In genomic region chr2:18860686-18861085, GRCm38 (mm10) we compare ENCODE assay signal across 14 mouse cellular contexts.
A peak's percentile ranks its signal among the peaks of the same experiment; 100 is the strongest.
DNase-seq lines count a peak whose midpoint lies in the region; ATAC-seq and TF ChIP-seq lines count a peak whose summit lies in the region.
"Had no signal": no experiment of that assay in that cellular context is flagged by ENCODE, and none has a peak within 500 bp of the region (broad histone marks: within the 10 kb centered on the region; RNA-seq: fewer than 3 reads in every experiment).

No protein-coding gene starts in this region.

- H3K27me3 ChIP-seq in limb, embryonic 11.5 days (ENCODE audit: control insufficient read depth, insufficient read depth, low read length), result no peaks in the 10 kb centered on the region
- peaks cover 36% of the 10 kb centered on the region for H3K27me3 ChIP-seq in limb, embryonic 10.5 days (ENCODE audit: low read depth, poor library complexity, severe bottlenecking)
- no peaks in the 10 kb centered on the region; the same call in 1 of the 2 replicates for H3K27me3 ChIP-seq in cerebellum, adult 2 months (ENCODE audit: control insufficient read depth, insufficient read depth, low read length)
- no peaks in the 10 kb centered on the region for H3K27me3 ChIP-seq in hindbrain, postnatal 0 days (ENCODE audit: insufficient read depth, low read length)
- H3K27me3 ChIP-seq: limb, embryonic 13.5 days had no signal

- no peak overlapping the region for H3K4me2 ChIP-seq in limb, embryonic 11.5 days (ENCODE audit: low read depth, severe bottlenecking)
- no peak overlapping the region for H3K4me2 ChIP-seq in hindbrain, postnatal 0 days (ENCODE audit: low read depth, low read length)
- H3K4me2 ChIP-seq: embryonic facial prominence, embryonic 15.5 days; limb, embryonic 13.5 days had no signal

- TF ChIP-seq POLR2A in cerebellum, adult 2 months (IDR thresholded peaks at IDR 0.05; ENCODE audit: borderline replicate concordance, insufficient read depth, low read length), result no peak

- peaks cover 4% of the 10 kb centered on the region; the same call in 1 of the 2 replicates for H3K4me1 ChIP-seq in limb, embryonic 11.5 days (ENCODE audit: control insufficient read depth, insufficient read depth, low read length)
- peaks cover 17% of the 10 kb centered on the region for H3K4me1 ChIP-seq in limb, embryonic 10.5 days
- H3K4me1 ChIP-seq in cerebellum, adult 2 months (ENCODE audit: control insufficient read depth, insufficient read depth, low read length), result peaks cover 8% of the 10 kb centered on the region
- H3K4me1 ChIP-seq in hindbrain, postnatal 0 days (ENCODE audit: insufficient read depth, low read length), result no peaks in the 10 kb centered on the region; the same call in 1 of the 2 replicates

- no peak for ATAC-seq in limb, embryonic 11.5 days (ENCODE audit: insufficient number of reproducible peaks, low FRiP score, low TSS enrichment, low read depth)
- ATAC-seq in hindbrain, postnatal 0 days, result no peak

- DNase-seq in limb, embryonic 11.5 days (ENCODE audit: low spot score), result peak; percentile 44
- DNase-seq in limb, embryonic 10.5 days (ENCODE audit: low spot score), result no peak
- peak; percentile 63 to 74 for DNase-seq in cerebellum, adult 2 months
- DNase-seq in embryo, embryonic 9.5 days (ENCODE audit: extremely low spot score), result peak; percentile 16
- DNase-seq in hindbrain, postnatal 0 days (ENCODE audit: low spot score), result peak; percentile 63
- no peak for DNase-seq in B cell, adult 2 months
- no peak for DNase-seq in spleen, postnatal 4 days (ENCODE audit: low spot score in 2 of 2)
- DNase-seq: adrenal gland, postnatal 25 days; gastrocnemius, postnatal 36 days; kidney, postnatal 25 days; lung, postnatal 4 days had no signal

- no peak overlapping the region for H3K27ac ChIP-seq in limb, embryonic 11.5 days (replicated peaks; ENCODE audit: low read depth, low read length)
- no peak overlapping the region for H3K27ac ChIP-seq in limb, embryonic 10.5 days
- H3K27ac ChIP-seq in cerebellum, adult 2 months (ENCODE audit: insufficient read depth, low read length), result no peak overlapping the region
- H3K27ac ChIP-seq in hindbrain, postnatal 0 days, result no peak overlapping the region
- H3K27ac ChIP-seq: embryonic facial prominence, embryonic 15.5 days; limb, embryonic 13.5 days had no signal

- H3K36me3 ChIP-seq in limb, embryonic 11.5 days (ENCODE audit: control insufficient read depth, insufficient read depth, low read length), result no peaks in the 10 kb centered on the region
- no peaks in the 10 kb centered on the region for H3K36me3 ChIP-seq in limb, embryonic 10.5 days
- no peaks in the 10 kb centered on the region for H3K36me3 ChIP-seq in hindbrain, postnatal 0 days (ENCODE audit: insufficient read depth, low read length)
- H3K36me3 ChIP-seq: embryonic facial prominence, embryonic 15.5 days had no signal

- WGBS in limb, embryonic 11.5 days, result 33% methylated on average over 9 of the region's 9 CpGs
- 42% methylated on average over 9 of the region's 9 CpGs for WGBS in limb, embryonic 10.5 days
- 10% methylated on average over 9 of the region's 9 CpGs for WGBS in cerebellum, adult 2 months
- WGBS in hindbrain, postnatal 0 days, result 14% methylated on average over 9 of the region's 9 CpGs

- TF ChIP-seq CTCF in cerebellum, adult 2 months (IDR thresholded peaks at IDR 0.05; ENCODE audit: borderline replicate concordance, insufficient read depth, low read depth, low read length), result no peak
- TF ChIP-seq CTCF in hindbrain, postnatal 0 days (IDR thresholded peaks at IDR 0.05; ENCODE audit: low read depth), result no peak

- no peaks in the 10 kb centered on the region for H3K9me3 ChIP-seq in limb, embryonic 11.5 days (ENCODE audit: control insufficient read depth, low read length)
- H3K9me3 ChIP-seq in limb, embryonic 10.5 days (replicated peaks), result no peaks in the 10 kb centered on the region
- no peaks in the 10 kb centered on the region for H3K9me3 ChIP-seq in hindbrain, postnatal 0 days (ENCODE audit: low read length)
- H3K9me3 ChIP-seq: embryonic facial prominence, embryonic 15.5 days; G1E; limb, embryonic 13.5 days had no signal

- H3K9ac ChIP-seq in limb, embryonic 11.5 days (ENCODE audit: low read length), result no peak overlapping the region
- no peak overlapping the region for H3K9ac ChIP-seq in hindbrain, postnatal 0 days (replicated peaks; ENCODE audit: low read length)
- H3K9ac ChIP-seq: embryonic facial prominence, embryonic 15.5 days; limb, embryonic 13.5 days had no signal

- H3K4me3 ChIP-seq in limb, embryonic 11.5 days (ENCODE audit: low read depth, low read length), result no peak overlapping the region
- no peak overlapping the region for H3K4me3 ChIP-seq in limb, embryonic 10.5 days
- no peak overlapping the region for H3K4me3 ChIP-seq in cerebellum, adult 2 months (replicated peaks; ENCODE audit: insufficient read depth, low read depth, low read length)
- H3K4me3 ChIP-seq in hindbrain, postnatal 0 days (ENCODE audit: low read length), result no peak overlapping the region
- H3K4me3 ChIP-seq: embryonic facial prominence, embryonic 15.5 days; limb, embryonic 13.5 days had no signal

Comparison
In these comparisons a context has a peak if more than half of its experiments do, and no peak if none do; other contexts are left out.
1. DNase-seq: peak in limb, embryonic 11.5 days (single experiment), cerebellum, adult 2 months (2 of 2), embryo, embryonic 9.5 days (single experiment) and hindbrain, postnatal 0 days (single experiment); none in limb, embryonic 10.5 days (single experiment), B cell, adult 2 months (0 of 2) and spleen, postnatal 4 days (0 of 2).